Mouse (Mus musculus) midbrain, embryonic 14.5 days (tissue): Measurements from ENCODE around the gene Tmem106c. TPM values are rescaled to one million over a fixed set of nuclear protein-coding genes. Genes with fewer than 3 reads are reported as not detected.

Experiments used
- ATAC-seq: fragments of 200-750 bp; cut with Nextera tagmentation; 2 replicates; pipeline ENCODE4 v1.8.0; 2017; ENCODE audit warnings: moderate number of reproducible peaks, moderate library complexity; ENCODE audit not compliant: low FRiP score, low TSS enrichment
- DNase-seq: peaks from one replicate; pipeline ENCODE4 v3.0.0-alpha.2; 2015
- H3K27ac ChIP-seq: fragments of 300-500 bp; sonication (generic); replicated peaks from 2 replicates; pipeline ENCODE4 v1.5.1; 2014; ENCODE audit warnings: mild to moderate bottlenecking, low read depth, low read length, moderate library complexity
- H3K27me3 ChIP-seq: fragments of 300-500 bp; sonication (generic); 2 replicates; pipeline ENCODE4 v1.6.1; 2014; ENCODE audit warnings: low read length, control low read depth, mixed read lengths; ENCODE audit not compliant: control insufficient read depth, insufficient read depth
- H3K36me3 ChIP-seq: fragments of 300-500 bp; sonication (generic); 2 replicates; pipeline ENCODE4 v1.6.1; 2014; ENCODE audit warnings: low read length, control low read depth; ENCODE audit not compliant: control insufficient read depth, insufficient read depth
- H3K4me1 ChIP-seq: fragments of 300-500 bp; sonication (generic); 2 replicates; pipeline ENCODE4 v1.6.1; 2014; ENCODE audit warnings: mild to moderate bottlenecking, antibody characterized with exemption, low read length, control low read depth; ENCODE audit not compliant: control insufficient read depth, insufficient read depth
- H3K4me2 ChIP-seq: fragments of 300-500 bp; sonication (generic); 2 replicates; pipeline ENCODE4 v1.6.1; 2014; ENCODE audit warnings: mild to moderate bottlenecking, low read length, moderate library complexity
- H3K4me3 ChIP-seq: fragments of 300-500 bp; sonication (generic); replicated peaks from 2 replicates; pipeline ENCODE4 v1.5.1; 2014; ENCODE audit warnings: low read depth, low read length
- H3K9ac ChIP-seq: fragments of 300-500 bp; sonication (generic); replicated peaks from 2 replicates; pipeline ENCODE4 v1.6.1; 2014; ENCODE audit warnings: mild to moderate bottlenecking, low read length, moderate library complexity
- H3K9me3 ChIP-seq: fragments of 300-500 bp; sonication (generic); 2 replicates; pipeline ENCODE4 v1.6.1; 2016; ENCODE audit warnings: low read length, control low read depth, mixed read lengths; ENCODE audit not compliant: control insufficient read depth
- WGBS: fragments of 180-500 bp; shearing (Covaris S2); extraction: QIAGEN DNeasy Blood & Tissue Kit; methylation state at CpG from one replicate; pipeline ENCODE4 v1.1.7; 2014; 5-methylcytosine and 5-hydroxymethylcytosine counted together
- polyA plus RNA-seq: library from polyadenylated mRNA; unstranded; fragments of >200 nt; fragmentation: Nextera tagmentation; extraction: Ambion mirVana; gene quantifications from 2 replicates; pipeline ENCODE4 v1.2.1, GENCODE M21; 2014

The Tmem106c gene
- polyA plus RNA-seq, 1 experiment from 2014 or later: 63.6 TPM

GRCm38 (mm10) chr15:97990124-97990523 is 26.1 kb downstream of the Tmem106c start:
- peak overlapping the region; percentile 40 for H3K4me2 ChIP-seq
- DNase-seq: peak; percentile 87
- H3K27ac ChIP-seq: peak overlapping the region; percentile 81
- peaks cover 38% of the 10 kb centered on the region for H3K4me1 ChIP-seq
- ATAC-seq: 0 out of 2 replicates have a peak, but pooled peaks have one; percentile 34
- no peak overlapping the region; the same call in 1 of the 2 replicates for H3K9ac ChIP-seq
- no peak overlapping the region for H3K4me3 ChIP-seq
- no peaks in the 10 kb centered on the region for H3K9me3 ChIP-seq
- H3K27me3 ChIP-seq: no peaks in the 10 kb centered on the region
- under 1% methylated on average over 6 of the region's 6 CpGs for WGBS
- H3K36me3 ChIP-seq: peaks cover 12% of the 10 kb centered on the region

- 6% methylated on average over 4 of the region's 4 CpGs for WGBS
- peaks cover 10% of the 10 kb centered on the region for H3K36me3 ChIP-seq
- H3K4me2 ChIP-seq: peak overlapping the region; percentile 40
- H3K4me3 ChIP-seq: no peak overlapping the region
- H3K27me3 ChIP-seq: no peaks in the 10 kb centered on the region
- H3K4me1 ChIP-seq: peaks cover 40% of the 10 kb centered on the region
- DNase-seq (no peak), ATAC-seq (no peak)
- H3K9me3 ChIP-seq: no peaks in the 10 kb centered on the region
- peak overlapping the region; percentile 81 for H3K27ac ChIP-seq
- H3K9ac ChIP-seq: no peak overlapping the region; the same call in 1 of the 2 replicates
Measured at GRCm38 (mm10) chr15:97990721-97991120, 26.7 kb downstream of the Tmem106c start.

GRCm38 (mm10) chr15:97991285-97991895 is 27.4 kb downstream of the Tmem106c start:
- WGBS: 8% methylated on average over 12 of the region's 12 CpGs
- ATAC-seq (no peak), DNase-seq (no peak)

GRCm38 (mm10) chr15:97992027-97992711 is 28.2 kb downstream of the Tmem106c start:
- WGBS: 29% methylated on average over 13 of the region's 13 CpGs
- H3K36me3 ChIP-seq: peaks cover 5% of the 10 kb centered on the region; the same call in 1 of the 2 replicates
- H3K4me2 ChIP-seq: peak overlapping the region; percentile 54
- no peaks in the 10 kb centered on the region for H3K9me3 ChIP-seq
- no peaks in the 10 kb centered on the region for H3K27me3 ChIP-seq
- peak overlapping the region; percentile 30; the same call in 1 of the 2 replicates for H3K9ac ChIP-seq
- no peak overlapping the region for H3K4me3 ChIP-seq
- no peak; the same call in 1 of the 2 replicates for ATAC-seq
- H3K4me1 ChIP-seq: peaks cover 40% of the 10 kb centered on the region
- H3K27ac ChIP-seq: peak overlapping the region; percentile 86
- DNase-seq: no peak

More at GRCm38 (mm10) chr15:97991285-97991895, 27.4 kb downstream of the Tmem106c start:
- Histone ChIP-seq H3K4me2 (no peak overlapping the region), H3K4me1 (peaks cover 40% of the 10 kb centered on the region), H3K9ac (no peak overlapping the region), H3K4me3 (no peak overlapping the region), H3K36me3 (peaks cover 7% of the 10 kb centered on the region), H3K27me3 (no peaks in the 10 kb centered on the region), H3K27ac (peak overlapping the region; percentile 81; the same call in 1 of the 2 replicates), H3K9me3 (no peaks in the 10 kb centered on the region)

- Histone ChIP-seq H3K27ac (peak overlapping the region; percentile 86), H3K4me2 (peak overlapping the region; percentile 54), H3K9ac (peak overlapping the region; percentile 30; the same call in 1 of the 2 replicates), H3K9me3 (no peaks in the 10 kb centered on the region), H3K4me1 (peaks cover 40% of the 10 kb centered on the region), H3K4me3 (peak overlapping the region; percentile 29), H3K36me3 (peaks cover 4% of the 10 kb centered on the region; the same call in 1 of the 2 replicates), H3K27me3 (no peaks in the 10 kb centered on the region)
- 1% methylated on average over 18 of the region's 18 CpGs for WGBS
- ATAC-seq (peak; percentile 93), DNase-seq (peak; percentile 95)
Measured at GRCm38 (mm10) chr15:97992712-97993286, 28.8 kb downstream of the Tmem106c start.

- Histone ChIP-seq H3K27ac (no peak overlapping the region), H3K9me3 (no peaks in the 10 kb centered on the region), H3K27me3 (no peaks in the 10 kb centered on the region), H3K4me3 (no peak overlapping the region), H3K9ac (no peak overlapping the region), H3K4me2 (no peak overlapping the region), H3K4me1 (peaks cover 36% of the 10 kb centered on the region), H3K36me3 (no peaks in the 10 kb centered on the region)
- peak; percentile 70 for DNase-seq
- ATAC-seq: no peak
- WGBS: 76% methylated on average over 13 of the region's 13 CpGs
Measured at GRCm38 (mm10) chr15:97996716-97997256, 32.8 kb downstream of the Tmem106c start.

GRCm38 (mm10) chr15:97999546-97999945 is 35.5 kb downstream of the Tmem106c start:
- Histone ChIP-seq H3K4me1 (peaks cover 50% of the 10 kb centered on the region), H3K9me3 (no peaks in the 10 kb centered on the region), H3K36me3 (no peaks in the 10 kb centered on the region), H3K9ac (no peak overlapping the region), H3K4me2 (peak overlapping the region; percentile 6; the same call in 1 of the 2 replicates), H3K27ac (no peak overlapping the region), H3K27me3 (peaks cover 13% of the 10 kb centered on the region; the same call in 1 of the 2 replicates), H3K4me3 (no peak overlapping the region)
- ATAC-seq: no peak
- 44% methylated on average over 13 of the region's 13 CpGs for WGBS
- no peak for DNase-seq

- H3K4me1 ChIP-seq: peaks cover 55% of the 10 kb centered on the region
- peak; percentile 38 for DNase-seq
- H3K4me2 ChIP-seq: peak overlapping the region; percentile 90; the same call in 1 of the 2 replicates
- H3K27me3 ChIP-seq: peaks cover 13% of the 10 kb centered on the region
- H3K9ac ChIP-seq: no peak overlapping the region
- no peaks in the 10 kb centered on the region for H3K36me3 ChIP-seq
- no peak overlapping the region for H3K27ac ChIP-seq
- 17% methylated on average over 7 of the region's 7 CpGs for WGBS
- no peak overlapping the region for H3K4me3 ChIP-seq
- H3K9me3 ChIP-seq: no peaks in the 10 kb centered on the region
- no peak for ATAC-seq
Measured at GRCm38 (mm10) chr15:97999991-98000390, 36.0 kb downstream of the Tmem106c start.
